Mouse (Mus musculus) urinary bladder, postnatal 25 days (tissue): Measurements from ENCODE around the gene Jarid2.

Experiments used
- DNase-seq: peaks from one replicate; pipeline ENCODE4 v3.0.0; 2022; ENCODE audit warnings: low spot score

Jarid2 gene

GRCm38 (mm10) chr13:44839866-44840835 is 110.9 kb downstream of the Jarid2 start:
- peak; percentile 60 for DNase-seq

- no peak for DNase-seq
Measured at GRCm38 (mm10) chr13:44851426-44851825, 122.2 kb downstream of the Jarid2 start.

GRCm38 (mm10) chr13:44852024-44852423 is 122.8 kb downstream of the Jarid2 start:
- DNase-seq, result no peak

- no peak for DNase-seq
Measured at GRCm38 (mm10) chr13:44865566-44865965, 136.3 kb downstream of the Jarid2 start.

GRCm38 (mm10) chr13:44868037-44868650 is 138.9 kb downstream of the Jarid2 start:
- no peak for DNase-seq

- DNase-seq, result peak; percentile 100
Measured at GRCm38 (mm10) chr13:44869418-44870119, 140.3 kb downstream of the Jarid2 start.

GRCm38 (mm10) chr13:44876799-44877198 is 147.5 kb downstream of the Jarid2 start:
- no peak for DNase-seq

GRCm38 (mm10) chr13:44881001-44881400 is 151.7 kb downstream of the Jarid2 start:
- DNase-seq, result no peak

GRCm38 (mm10) chr13:44886221-44886620 is 156.9 kb downstream of the Jarid2 start:
- no peak for DNase-seq

- DNase-seq, result no peak
Measured at GRCm38 (mm10) chr13:44890612-44891011, 161.3 kb downstream of the Jarid2 start.

GRCm38 (mm10) chr13:44891813-44892730 is 162.8 kb downstream of the Jarid2 start:
- DNase-seq, result no peak

- no peak for DNase-seq
Measured at GRCm38 (mm10) chr13:44896211-44896610, 166.9 kb downstream of the Jarid2 start.

GRCm38 (mm10) chr13:44902299-44902698 is 173.0 kb downstream of the Jarid2 start:
- DNase-seq, result no peak

GRCm38 (mm10) chr13:44903416-44903815 is 174.1 kb downstream of the Jarid2 start:
- DNase-seq, result no peak

GRCm38 (mm10) chr13:44904271-44904670 is 175.0 kb downstream of the Jarid2 start:
- no peak for DNase-seq

GRCm38 (mm10) chr13:44906141-44906540 is 176.9 kb downstream of the Jarid2 start:
- DNase-seq, result no peak

- peak; percentile 59 for DNase-seq
Measured at GRCm38 (mm10) chr13:44907702-44908101, 178.4 kb downstream of the Jarid2 start.

- DNase-seq, result no peak
Measured at GRCm38 (mm10) chr13:44908790-44909189, 179.5 kb downstream of the Jarid2 start.

GRCm38 (mm10) chr13:44912851-44913250 is 183.6 kb downstream of the Jarid2 start:
- no peak for DNase-seq

GRCm38 (mm10) chr13:44913560-44913959 is 184.3 kb downstream of the Jarid2 start:
- no peak for DNase-seq

GRCm38 (mm10) chr13:44915382-44915781 is 186.1 kb downstream of the Jarid2 start:
- DNase-seq, result no peak
